Mouse (Mus musculus): ENCODE measurements around the gene Saal1.
"Not testable (repeated sequence)": the region's sequence is repeated elsewhere in the genome, so short reads cannot be mapped to it uniquely, and the experiment has no call there.

Gene Saal1

GRCm38 (mm10) chr7:46710390-46710844 lies at the start of gene Saal1:
Gene Saal1, minus strand, starts transcription at chr7:46710680.
- DNase-seq (ENCODE audit: low spot score) = peak; percentile 95

GRCm38 (mm10) chr7:46751490-46751889 lies 41.0 kb upstream of the Saal1 start, which contains the start of gene Saa2:
Gene Saa2, plus strand, starts transcription at chr7:46751790.
- no peak for DNase-seq (ENCODE audit: low spot score)

- no peak for DNase-seq (ENCODE audit: low spot score)
These were observed 38.0 kb upstream of the Saal1 start for GRCm38 (mm10) chr7:46748459-46748858.

- no peak for DNase-seq (ENCODE audit: low spot score)
These were observed 35.9 kb upstream of the Saal1 start for GRCm38 (mm10) chr7:46746381-46746780.

GRCm38 (mm10) chr7:46745816-46746215 lies 35.3 kb upstream of the Saal1 start:
- no peak for DNase-seq (ENCODE audit: low spot score)

- DNase-seq (ENCODE audit: low spot score) = not testable (repeated sequence)
These were observed 32.4 kb upstream of the Saal1 start, which contains the start of gene Saa1 for GRCm38 (mm10) chr7:46742880-46743279. Gene Saa1, minus strand, starts transcription at chr7:46742980.

- not testable (repeated sequence) for DNase-seq (ENCODE audit: low spot score)
These were observed 29.6 kb upstream of the Saal1 start for GRCm38 (mm10) chr7:46740041-46740440.

GRCm38 (mm10) chr7:46738561-46739460 lies 28.3 kb upstream of the Saal1 start:
- no peak for DNase-seq (ENCODE audit: low spot score)

- no peak for DNase-seq (ENCODE audit: low spot score)
These were observed 24.5 kb upstream of the Saal1 start for GRCm38 (mm10) chr7:46734983-46735382.

- no peak for DNase-seq (ENCODE audit: low spot score)
These were observed 22.0 kb upstream of the Saal1 start, which contains the start of gene Saa4 for GRCm38 (mm10) chr7:46732458-46732857. Gene Saa4, minus strand, starts transcription at chr7:46732603.

- no peak for DNase-seq (ENCODE audit: low spot score)
These were observed 17.1 kb upstream of the Saal1 start for GRCm38 (mm10) chr7:46727584-46727983.

GRCm38 (mm10) chr7:46724396-46724795 lies 13.9 kb upstream of the Saal1 start:
- no peak for DNase-seq (ENCODE audit: low spot score)

- no peak for DNase-seq (ENCODE audit: low spot score)
These were observed 13.4 kb upstream of the Saal1 start for GRCm38 (mm10) chr7:46723849-46724248.

GRCm38 (mm10) chr7:46723354-46723753 lies 12.9 kb upstream of the Saal1 start:
- DNase-seq (ENCODE audit: low spot score) = no peak

- no peak for DNase-seq (ENCODE audit: low spot score)
These were observed 10.0 kb upstream of the Saal1 start for GRCm38 (mm10) chr7:46720460-46720859.

GRCm38 (mm10) chr7:46719526-46719925 lies 9.0 kb upstream of the Saal1 start:
- DNase-seq (ENCODE audit: low spot score) = no peak

- no peak for DNase-seq (ENCODE audit: low spot score)
These were observed 8.3 kb upstream of the Saal1 start for GRCm38 (mm10) chr7:46718591-46719270.

- no peak for DNase-seq (ENCODE audit: low spot score)
These were observed 6.4 kb upstream of the Saal1 start for GRCm38 (mm10) chr7:46716897-46717296.

GRCm38 (mm10) chr7:46715600-46715999 lies 5.1 kb upstream of the Saal1 start, which contains the start of gene Saa3:
Gene Saa3, minus strand, starts transcription at chr7:46715700.
- no peak for DNase-seq (ENCODE audit: low spot score)

GRCm38 (mm10) chr7:46714518-46714917 lies 4.0 kb upstream of the Saal1 start:
- peak; percentile 73 for DNase-seq (ENCODE audit: low spot score)

- DNase-seq (ENCODE audit: low spot score) = no peak
These were observed 1.8 kb upstream of the Saal1 start for GRCm38 (mm10) chr7:46712250-46712649.

- DNase-seq (ENCODE audit: low spot score) = no peak
These were observed 9.9 kb downstream of the Saal1 start for GRCm38 (mm10) chr7:46700521-46701025.

GRCm38 (mm10) chr7:46696754-46697153 lies 13.7 kb downstream of the Saal1 start:
- no peak for DNase-seq (ENCODE audit: low spot score)
